Mouse (Mus musculus) kidney, adult 2 months (tissue): ENCODE data around the gene Sh2d3c.

ENCODE experiments used
- CTCF ChIP-seq: fragments of 200-500 bp; conservative IDR thresholded peaks from 2 replicates; pipeline ENCODE4 v1.5.1; 2011; ENCODE audit warnings: low read depth, mild to moderate bottlenecking, control low read depth, low read length, moderate library complexity, mixed read lengths; ENCODE audit not compliant: insufficient read depth, insufficient read length
- POLR2A ChIP-seq: fragments of 200-500 bp; IDR thresholded peaks from one replicate; pipeline ENCODE4 v1.6.1; 2011; ENCODE audit warnings: low read depth, low read length, control low read depth

DNA sequence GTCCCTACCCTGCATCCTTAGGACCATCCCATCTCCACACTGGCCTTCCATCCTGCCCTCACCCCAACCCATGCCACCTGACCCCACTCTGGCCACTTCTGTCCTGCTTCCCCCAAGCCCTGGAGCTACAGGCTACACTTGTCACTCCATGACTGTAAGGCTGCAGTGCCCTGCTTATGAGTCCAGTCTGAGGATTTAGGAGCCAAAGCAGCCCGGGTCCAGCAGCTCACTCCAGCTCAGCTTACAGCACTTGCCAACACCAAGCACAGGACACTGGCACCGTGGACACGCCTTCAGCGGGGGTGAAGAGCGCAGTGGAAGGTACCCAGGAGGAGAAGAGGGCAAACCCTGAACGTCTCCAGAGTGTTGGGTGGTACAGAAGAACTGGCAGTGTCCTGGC, 13.9 kb upstream of the Sh2d3c start:
- TF ChIP-seq POLR2A (no peak), CTCF (no peak)
